Mouse (Mus musculus): ENCODE data around the gene Per1. TPM values are rescaled to one million over a fixed set of nuclear protein-coding genes. Genes with fewer than 3 reads are reported as not detected.

Gene Per1
- total and polyA plus RNA-seq, 2 experiments from 2014 or later: 15.2 to 38.3 TPM

GRCm38 (mm10) chr11:69155351-69155750, 60.3 kb downstream of the Per1 start:
- 64% methylated on average over 1 of the region's 1 CpGs for WGBS
- H3K27me3 ChIP-seq (ENCODE audit: insufficient read depth, low read length): no peaks in the 10 kb centered on the region
- no peaks in the 10 kb centered on the region for H3K36me3 ChIP-seq (ENCODE audit: insufficient read depth)
- DNase-seq (no peak), ATAC-seq (no peak)
- no peak overlapping the region for H3K27ac ChIP-seq (ENCODE audit: low read depth, low read length)
- TF ChIP-seq CTCF (IDR thresholded peaks at IDR 0.05; ENCODE audit: low read depth): no peak
- no peak overlapping the region for H3K4me2 ChIP-seq (ENCODE audit: low read depth)
- H3K4me1 ChIP-seq (ENCODE audit: insufficient read depth): no peaks in the 10 kb centered on the region
- H3K9ac ChIP-seq: no peak overlapping the region
- H3K9me3 ChIP-seq (ENCODE audit: low read length): no peaks in the 10 kb centered on the region
- no peak overlapping the region for H3K4me3 ChIP-seq (ENCODE audit: low read depth, low read length)

GRCm38 (mm10) chr11:69156800-69157199, 61.8 kb downstream of the Per1 start, which contains the start of gene Alox12b:
Gene Alox12b, plus strand, starts transcription at chr11:69156989.
- ATAC-seq (no peak; the same call in 1 of the 2 replicates), DNase-seq (peak; percentile 3)
- Histone ChIP-seq H3K4me3 (ENCODE audit: low read depth, low read length) (no peak within 1 kb of the TSS), H3K9ac (no peak within 1 kb of the TSS), H3K27ac (ENCODE audit: low read depth, low read length) (no peak within 1 kb of the TSS), H3K9me3 (ENCODE audit: low read length) (no peaks in the 10 kb centered on the region), H3K4me1 (ENCODE audit: insufficient read depth) (no peaks in the 10 kb centered on the region), H3K36me3 (ENCODE audit: insufficient read depth) (no peaks in the 10 kb centered on the region), H3K4me2 (ENCODE audit: low read depth) (peak within 1 kb of the TSS; percentile 28; the same call in 1 of the 2 replicates), H3K27me3 (ENCODE audit: insufficient read depth, low read length) (no peaks in the 10 kb centered on the region)
- 4% methylated on average over 18 of the region's 18 CpGs for WGBS
- TF ChIP-seq CTCF (IDR thresholded peaks at IDR 0.05; ENCODE audit: low read depth): no peak

Other genes starting within 250 kb of the Per1 start
- gene Ndel1, start 223.4 kb upstream of the Per1 start, total RNA-seq (2014; rRNA removed): 87.7 and 91.7 TPM in 2 replicates
- 111 and 113 TPM in 2 replicates for gene Ndel1, start 223.4 kb upstream of the Per1 start, polyA plus RNA-seq (2015; fragmentation: Nextera tagmentation; extraction: Ambion mirVana)
- 0.24 TPM in 1 of 2 replicates, not detected in the other for gene Rnf222, start 206.7 kb upstream of the Per1 start, total RNA-seq (2014; rRNA removed)
- gene Rnf222, start 206.7 kb upstream of the Per1 start, polyA plus RNA-seq (2015; fragmentation: Nextera tagmentation; extraction: Ambion mirVana): not detected in 2 replicates
- 1,229 and 1,850 TPM in 2 replicates for gene Rpl26, start 193.6 kb upstream of the Per1 start, total RNA-seq (2014; rRNA removed)
- gene Rpl26, start 193.6 kb upstream of the Per1 start, polyA plus RNA-seq (2015; fragmentation: Nextera tagmentation; extraction: Ambion mirVana): 585 and 820 TPM in 2 replicates
- 0.77 and 2.0 TPM in 2 replicates for gene Odf4, start 168.1 kb upstream of the Per1 start, total RNA-seq (2014; rRNA removed)
- gene Odf4, start 168.1 kb upstream of the Per1 start, polyA plus RNA-seq (2015; fragmentation: Nextera tagmentation; extraction: Ambion mirVana): 0.42 TPM in 1 of 2 replicates, not detected in the other
- gene Arhgef15, start 137.7 kb upstream of the Per1 start, total RNA-seq (2014; rRNA removed): 12.0 and 13.8 TPM in 2 replicates
- gene Arhgef15, start 137.7 kb upstream of the Per1 start, polyA plus RNA-seq (2015; fragmentation: Nextera tagmentation; extraction: Ambion mirVana): 9.6 and 17.8 TPM in 2 replicates
- 1.3 and 1.4 TPM in 2 replicates for gene Slc25a35, start 127.1 kb upstream of the Per1 start, total RNA-seq (2014; rRNA removed)
- 1.3 and 1.4 TPM in 2 replicates for gene Slc25a35, start 127.1 kb upstream of the Per1 start, polyA plus RNA-seq (2015; fragmentation: Nextera tagmentation; extraction: Ambion mirVana)
- 21.7 and 28.9 TPM in 2 replicates for gene Rangrf, start 120.0 kb upstream of the Per1 start, total RNA-seq (2014; rRNA removed)
- 23.7 and 25.6 TPM in 2 replicates for gene Rangrf, start 120.0 kb upstream of the Per1 start, polyA plus RNA-seq (2015; fragmentation: Nextera tagmentation; extraction: Ambion mirVana)
- 22.9 and 29.7 TPM in 2 replicates for gene Pfas, start 86.8 kb upstream of the Per1 start, total RNA-seq (2014; rRNA removed)
- gene Pfas, start 86.8 kb upstream of the Per1 start, polyA plus RNA-seq (2015; fragmentation: Nextera tagmentation; extraction: Ambion mirVana): 9.8 and 14.2 TPM in 2 replicates
- 51.0 and 63.6 TPM in 2 replicates for gene Ctc1, start 79.3 kb upstream of the Per1 start, total RNA-seq (2014; rRNA removed)
- 41.0 and 47.1 TPM in 2 replicates for gene Ctc1, start 79.3 kb upstream of the Per1 start, polyA plus RNA-seq (2015; fragmentation: Nextera tagmentation; extraction: Ambion mirVana)
- gene Aurkb, start 49.6 kb upstream of the Per1 start, total RNA-seq (2014; rRNA removed): 8.5 and 12.5 TPM in 2 replicates
- 11.5 and 13.9 TPM in 2 replicates for gene Aurkb, start 49.6 kb upstream of the Per1 start, polyA plus RNA-seq (2015; fragmentation: Nextera tagmentation; extraction: Ambion mirVana)
- 32.8 and 33.7 TPM in 2 replicates for gene Borcs6, start 35.5 kb upstream of the Per1 start, total RNA-seq (2014; rRNA removed)
- 20.9 and 21.7 TPM in 2 replicates for gene Borcs6, start 35.5 kb upstream of the Per1 start, polyA plus RNA-seq (2015; fragmentation: Nextera tagmentation; extraction: Ambion mirVana)
- 32.7 and 45.6 TPM in 2 replicates for gene Tmem107, start 24.4 kb upstream of the Per1 start, total RNA-seq (2014; rRNA removed)
- gene Tmem107, start 24.4 kb upstream of the Per1 start, polyA plus RNA-seq (2015; fragmentation: Nextera tagmentation; extraction: Ambion mirVana): 35.3 and 41.7 TPM in 2 replicates
- gene Vamp2, start 6.7 kb upstream of the Per1 start, total RNA-seq (2014; rRNA removed): 76.8 and 104 TPM in 2 replicates
- 500 and 554 TPM in 2 replicates for gene Vamp2, start 6.7 kb upstream of the Per1 start, polyA plus RNA-seq (2015; fragmentation: Nextera tagmentation; extraction: Ambion mirVana)
- 1.2 and 1.6 TPM in 2 replicates for gene Hes7, start 25.2 kb downstream of the Per1 start, total RNA-seq (2014; rRNA removed)
- 1.1 and 1.3 TPM in 2 replicates for gene Hes7, start 25.2 kb downstream of the Per1 start, polyA plus RNA-seq (2015; fragmentation: Nextera tagmentation; extraction: Ambion mirVana)
- 0.23 and 0.62 TPM in 2 replicates for gene 9130213A22Rik, start 27.4 kb downstream of the Per1 start, total RNA-seq (2014; rRNA removed)
- gene 9130213A22Rik, start 27.4 kb downstream of the Per1 start, polyA plus RNA-seq (2015; fragmentation: Nextera tagmentation; extraction: Ambion mirVana): 0.58 and 0.69 TPM in 2 replicates
- 10.0 and 11.6 TPM in 2 replicates for gene Aloxe3, start 30.7 kb downstream of the Per1 start, total RNA-seq (2014; rRNA removed)
- gene Aloxe3, start 30.7 kb downstream of the Per1 start, polyA plus RNA-seq (2015; fragmentation: Nextera tagmentation; extraction: Ambion mirVana): 8.5 and 14.9 TPM in 2 replicates
- gene Alox12b, start 61.8 kb downstream of the Per1 start, total RNA-seq (2014; rRNA removed): 0.19 and 0.38 TPM in 2 replicates
- gene Alox12b, start 61.8 kb downstream of the Per1 start, polyA plus RNA-seq (2015; fragmentation: Nextera tagmentation; extraction: Ambion mirVana): 0.15 and 0.46 TPM in 2 replicates
- 1.2 and 1.7 TPM in 2 replicates for gene Alox8, start 102.6 kb downstream of the Per1 start, total RNA-seq (2014; rRNA removed)
- 0.34 and 0.54 TPM in 2 replicates for gene Alox8, start 102.6 kb downstream of the Per1 start, polyA plus RNA-seq (2015; fragmentation: Nextera tagmentation; extraction: Ambion mirVana)
- gene Gucy2e, start 141.8 kb downstream of the Per1 start, total RNA-seq (2014; rRNA removed): 0.67 and 0.77 TPM in 2 replicates
- 0.60 and 0.85 TPM in 2 replicates for gene Gucy2e, start 141.8 kb downstream of the Per1 start, polyA plus RNA-seq (2015; fragmentation: Nextera tagmentation; extraction: Ambion mirVana)
- gene Cntrob, start 228.6 kb downstream of the Per1 start, total RNA-seq (2014; rRNA removed): 20.5 and 35.7 TPM in 2 replicates
- 12.1 and 13.0 TPM in 2 replicates for gene Cntrob, start 228.6 kb downstream of the Per1 start, polyA plus RNA-seq (2015; fragmentation: Nextera tagmentation; extraction: Ambion mirVana)
- gene Trappc1, start 228.8 kb downstream of the Per1 start, total RNA-seq (2014; rRNA removed): 124 and 133 TPM in 2 replicates
- gene Trappc1, start 228.8 kb downstream of the Per1 start, polyA plus RNA-seq (2015; fragmentation: Nextera tagmentation; extraction: Ambion mirVana): 149 and 178 TPM in 2 replicates
- gene Kcnab3, start 231.0 kb downstream of the Per1 start, total RNA-seq (2014; rRNA removed): 5.5 and 5.8 TPM in 2 replicates
- gene Kcnab3, start 231.0 kb downstream of the Per1 start, polyA plus RNA-seq (2015; fragmentation: Nextera tagmentation; extraction: Ambion mirVana): 4.2 and 4.4 TPM in 2 replicates
- gene Rnf227, start 245.2 kb downstream of the Per1 start, total RNA-seq (2014; rRNA removed): 190 and 225 TPM in 2 replicates
- gene Rnf227, start 245.2 kb downstream of the Per1 start, polyA plus RNA-seq (2015; fragmentation: Nextera tagmentation; extraction: Ambion mirVana): 200 and 231 TPM in 2 replicates

All from forebrain, postnatal 0 days (tissue).